ENCODE assay signal across 10 mouse cellular contexts in genomic region chr10:22059415-22059814, GRCm38 (mm10). TPM values are rescaled to one million over a fixed set of nuclear protein-coding genes. Genes with fewer than 3 reads are reported as not detected.
DNase-seq lines count a peak whose midpoint lies in the region; TF ChIP-seq lines count a peak whose summit lies in the region.
"Had no signal": no experiment of that assay in that cellular context is flagged by ENCODE, and none has a peak within 500 bp of the region (broad histone marks: within the 10 kb centered on the region; RNA-seq: fewer than 3 reads in every experiment).

No protein-coding gene starts in this region.

- 92% methylated on average over 2 of the region's 2 CpGs for WGBS in heart, embryonic 10.5 days
- WGBS in macrophage (ENCODE audit: missing documents), result 86% methylated on average over 2 of the region's 2 CpGs

- no peak for DNase-seq in heart, embryonic 10.5 days (ENCODE audit: low spot score)
- DNase-seq in heart, postnatal 25 days (ENCODE audit: low spot score), result no peak
- DNase-seq in testis, postnatal 10 days (ENCODE audit: low spot score), result no peak
- no peak for DNase-seq in MN1 (ENCODE audit: low spot score)
- DNase-seq in layer of hippocampus, adult 8-10 months (ENCODE audit: low spot score in 2 of 2), result no peak
- DNase-seq in thymus, postnatal 25 days, result no peak
- DNase-seq: cerebellum, adult 11 months; kidney, postnatal 25 days had no signal

- H3K27me3 ChIP-seq in heart, embryonic 10.5 days (ENCODE audit: insufficient read depth, poor library complexity, severe bottlenecking), result no peaks in the 10 kb centered on the region
- no peaks in the 10 kb centered on the region for H3K27me3 ChIP-seq in testis, adult 2 months (ENCODE audit: control insufficient read depth, insufficient read depth, low read length)

- H3K27ac ChIP-seq in heart, embryonic 10.5 days, result no peak overlapping the region
- peak overlapping the region; percentile 29; the same call in 1 of the 2 replicates for H3K27ac ChIP-seq in testis, adult 2 months (ENCODE audit: control insufficient read depth, insufficient read depth, low read depth, low read length)
- H3K27ac ChIP-seq in macrophage, result peak overlapping the region; percentile 35; the same call in 1 of the 2 replicates

- intact Hi-C loops in heart, postnatal 25 days (cut with DNase I), result no loop called here

- no peaks in the 10 kb centered on the region for H3K9me3 ChIP-seq in heart, embryonic 10.5 days

- no peak for TF ChIP-seq CTCF in testis, adult 2 months (IDR thresholded peaks at IDR 0.05; ENCODE audit: control insufficient read depth, insufficient read depth, insufficient replicate concordance, low read depth, low read length)

- peak overlapping the region; percentile 60 for H3K4me3 ChIP-seq in heart, embryonic 10.5 days
- peak overlapping the region; percentile 87 for H3K4me3 ChIP-seq in testis, adult 2 months (ENCODE audit: control insufficient read depth, low read depth, low read length)
- H3K4me3 ChIP-seq in macrophage (ENCODE audit: inconsistent target), result no peak overlapping the region

- peaks cover 6% of the 10 kb centered on the region for H3K4me1 ChIP-seq in heart, embryonic 10.5 days
- H3K4me1 ChIP-seq in testis, adult 2 months (ENCODE audit: control insufficient read depth, insufficient read depth, low read length), result peaks cover 12% of the 10 kb centered on the region

- no peak for TF ChIP-seq POLR2A in testis, adult 2 months (IDR thresholded peaks at IDR 0.05; ENCODE audit: control insufficient read depth, low read depth, low read length)

- H3K79me2 ChIP-seq in macrophage (ENCODE audit: inconsistent target), result no peaks in the 10 kb centered on the region

- H3K36me3 ChIP-seq in heart, embryonic 10.5 days, result no peaks in the 10 kb centered on the region
- no peaks in the 10 kb centered on the region for H3K36me3 ChIP-seq in testis, adult 2 months (ENCODE audit: control insufficient read depth, insufficient read depth, low read length)
- H3K36me3 ChIP-seq in macrophage (ENCODE audit: inconsistent target), result no peaks in the 10 kb centered on the region

RNA-seq across cellular contexts. Expression of gene 4930444G20Rik, which starts 8.5 kb away (rescaled TPM):
- polyA plus RNA-seq in heart, embryonic 10.5 days (2016; fragmentation: Nextera tagmentation; extraction: Ambion mirVana), result not detected in 2 replicates
- not detected for total RNA-seq in heart, postnatal 25 days (2021)
- polyA plus RNA-seq in testis, adult 2 months (2012; rRNA removed), result 12.5 and 13.6 TPM in 2 replicates
- not detected for total RNA-seq in macrophage (2018; cell fraction: chromatin; rRNA removed)
- not detected for total RNA-seq in macrophage (2018; cell fraction: cytosol; rRNA removed)
- total RNA-seq in macrophage (2018; cell fraction: nucleus; rRNA removed), result not detected
- not detected in 3 replicates for polyA plus RNA-seq in macrophage (2018)
- not detected for total RNA-seq in layer of hippocampus, adult 8-10 months (2022)

Comparison
In these comparisons a context has a peak if more than half of its experiments do, and no peak if none do; other contexts are left out.
1. RNA of gene 4930444G20Rik, which starts 8.5 kb away (polyA plus RNA-seq): 12.5 to 13.6 TPM in testis, adult 2 months; not detected in heart, embryonic 10.5 days and not detected in macrophage; every median in the first group is over 10 times any median in the second.